Mouse (Mus musculus) olfactory bulb, adult 2 months (tissue): Measurements from ENCODE around the gene Syne3. TPM values are rescaled to one million over a fixed set of nuclear protein-coding genes. Genes with fewer than 3 reads are reported as not detected.

Experiments used
- H3K27ac ChIP-seq: fragments of 200-500 bp; 2 replicates; pipeline ENCODE4 v1.5.1; 2012; ENCODE audit warnings: low read depth, low read length; ENCODE audit not compliant: insufficient read depth
- H3K4me1 ChIP-seq: fragments of 200-500 bp; 2 replicates; pipeline ENCODE4 v1.6.1; 2012; ENCODE audit warnings: low read length; ENCODE audit not compliant: control insufficient read depth, insufficient read depth
- H3K4me3 ChIP-seq: fragments of 200-500 bp; 2 replicates; pipeline ENCODE4 v1.5.1; 2012; ENCODE audit warnings: mild to moderate bottlenecking, low read depth, low read length, moderate library complexity; ENCODE audit not compliant: insufficient read depth
- CTCF ChIP-seq: fragments of 200-500 bp; IDR thresholded peaks from 2 replicates; pipeline ENCODE4 v1.5.1; 2012; ENCODE audit warnings: low read depth, mild to moderate bottlenecking, low read length, moderate library complexity; ENCODE audit not compliant: insufficient read depth
- POLR2A ChIP-seq: fragments of 200-500 bp; IDR thresholded peaks from 2 replicates; pipeline ENCODE4 v1.6.1; 2012; ENCODE audit warnings: mild to moderate bottlenecking, low read depth, low read length, moderate library complexity; ENCODE audit not compliant: insufficient read depth
- WGBS: fragments of 180-500 bp; shearing (Covaris S2); methylation state at CpG from one replicate; pipeline ENCODE4 v1.1.7; 2018; 5-methylcytosine and 5-hydroxymethylcytosine counted together
- polyA plus RNA-seq: library from polyadenylated mRNA; stranded (reverse); fragments of >200 nt; gene quantifications from 2 replicates; pipeline ENCODE4 v1.2.4, GENCODE M21; 2012; ENCODE audit warnings: low replicate concordance; ENCODE audit not compliant: missing spikeins, insufficient read depth, insufficient read length

Syne3 gene
- polyA plus RNA-seq, 1 experiment = not detected

- WGBS = 28% methylated on average over 4 of the region's 4 CpGs
- no peak for TF ChIP-seq POLR2A
- no peak for TF ChIP-seq CTCF
- Histone ChIP-seq H3K27ac (no peak overlapping the region), H3K4me3 (no peak overlapping the region), H3K4me1 (peaks cover 16% of the 10 kb centered on the region)
Measured at GRCm38 (mm10) chr12:105016199-105016598, 6.6 kb upstream of the Syne3 start.

GRCm38 (mm10) chr12:105013065-105013464 lies 3.5 kb upstream of the Syne3 start:
- WGBS = 7% methylated on average over 17 of the region's 17 CpGs
- TF ChIP-seq POLR2A (no peak), CTCF (no peak)
- peak overlapping the region; percentile 83 for H3K27ac ChIP-seq
- H3K4me1 ChIP-seq = peaks cover 29% of the 10 kb centered on the region
- peak overlapping the region; percentile 4; the same call in 1 of the 2 replicates for H3K4me3 ChIP-seq

GRCm38 (mm10) chr12:105012314-105012713 lies 2.7 kb upstream of the Syne3 start:
- whole genome bisulfite sequencing = 75% methylated on average over 4 of the region's 4 CpGs
- no peak overlapping the region for H3K4me3 ChIP-seq
- no peak for TF ChIP-seq CTCF
- TF ChIP-seq POLR2A = no peak
- 0 out of 2 replicates have a peak overlapping the region, but pooled peaks have one; percentile 21 for H3K27ac ChIP-seq
- H3K4me1 ChIP-seq = peaks cover 29% of the 10 kb centered on the region

- no peak for TF ChIP-seq CTCF
- TF ChIP-seq POLR2A = no peak
- 96% methylated on average over 1 of the region's 1 CpGs for WGBS
- Histone ChIP-seq H3K4me3 (no peak overlapping the region), H3K27ac (no peak overlapping the region), H3K4me1 (peaks cover 29% of the 10 kb centered on the region)
Measured at GRCm38 (mm10) chr12:105011589-105011988, 2.0 kb upstream of the Syne3 start.

GRCm38 (mm10) chr12:105010213-105010790 lies 693 bp upstream of the Syne3 start:
- 22% methylated on average over 9 of the region's 9 CpGs for WGBS

GRCm38 (mm10) chr12:105008752-105009178 lies 844 bp downstream of the Syne3 start:
- Histone ChIP-seq H3K4me1 (peaks cover 38% of the 10 kb centered on the region), H3K4me3 (peak overlapping the region; percentile 64; the same call in 1 of the 2 replicates), H3K27ac (no peak overlapping the region)
- 7% methylated on average over 13 of the region's 13 CpGs for WGBS
- TF ChIP-seq POLR2A = no peak
- TF ChIP-seq CTCF = no peak

More at GRCm38 (mm10) chr12:105010213-105010790, 693 bp upstream of the Syne3 start:
- Histone ChIP-seq H3K27ac (no peak overlapping the region), H3K4me1 (peaks cover 32% of the 10 kb centered on the region), H3K4me3 (peak overlapping the region; percentile 64)
- no peak for TF ChIP-seq POLR2A
- no peak for TF ChIP-seq CTCF

GRCm38 (mm10) chr12:105008150-105008549 lies 1.5 kb downstream of the Syne3 start:
- WGBS = 62% methylated on average over 2 of the region's 2 CpGs
- H3K4me1 ChIP-seq = peaks cover 35% of the 10 kb centered on the region
- TF ChIP-seq POLR2A = no peak
- no peak overlapping the region for H3K4me3 ChIP-seq
- H3K27ac ChIP-seq = no peak overlapping the region

- H3K27ac ChIP-seq = no peak overlapping the region
- no peak for TF ChIP-seq CTCF
- TF ChIP-seq POLR2A = no peak
- 47% methylated on average over 2 of the region's 2 CpGs for WGBS
- peaks cover 45% of the 10 kb centered on the region for H3K4me1 ChIP-seq
- H3K4me3 ChIP-seq = no peak overlapping the region
Measured at GRCm38 (mm10) chr12:105005715-105005972, 4.0 kb downstream of the Syne3 start.

- no peak overlapping the region for H3K27ac ChIP-seq
- WGBS = 73% methylated on average over 22 of the region's 22 CpGs
- no peak overlapping the region for H3K4me3 ChIP-seq
- peaks cover 42% of the 10 kb centered on the region for H3K4me1 ChIP-seq
- TF ChIP-seq POLR2A = no peak
- no peak for TF ChIP-seq CTCF
Measured at GRCm38 (mm10) chr12:105004956-105005714, 4.5 kb downstream of the Syne3 start.
